Mouse (Mus musculus): ENCODE data around the gene Bcl2.

DNA sequence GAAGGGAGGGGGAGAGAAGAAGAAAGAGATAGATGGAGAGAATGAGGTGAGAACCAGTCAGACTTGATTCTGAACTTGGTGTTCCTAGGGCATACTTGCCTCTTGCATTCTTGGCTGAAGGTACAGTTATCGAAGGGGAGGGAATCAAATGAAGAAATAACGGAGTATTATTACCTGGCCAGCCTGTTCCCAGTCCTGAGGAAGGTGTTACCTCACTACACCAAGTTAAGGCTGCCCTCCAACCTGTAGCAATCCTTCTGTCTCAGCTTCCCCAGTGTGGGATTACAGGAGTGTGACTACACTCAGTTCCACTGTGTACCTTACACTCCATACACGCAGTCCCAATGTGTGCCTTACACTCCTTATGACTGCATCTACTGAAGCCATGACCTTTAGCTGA, 151.3 kb downstream of the Bcl2 start:
- TF ChIP-seq CTCF (IDR thresholded peaks at IDR 0.05) (no peak), POLR2A (IDR thresholded peaks at IDR 0.05; ENCODE audit: insufficient read depth, low read depth, low read length) (no peak)

Measured in heart, adult 2 months (tissue).